Mouse (Mus musculus) olfactory bulb, adult 2 months (tissue): ENCODE results near the gene Jdp2.

Experiments used
- CTCF ChIP-seq: fragments of 200-500 bp; IDR thresholded peaks from 2 replicates; pipeline ENCODE4 v1.5.1; 2012; ENCODE audit warnings: low read depth, mild to moderate bottlenecking, low read length, moderate library complexity; ENCODE audit not compliant: insufficient read depth
- POLR2A ChIP-seq: fragments of 200-500 bp; IDR thresholded peaks from 2 replicates; pipeline ENCODE4 v1.6.1; 2012; ENCODE audit warnings: mild to moderate bottlenecking, low read depth, low read length, moderate library complexity; ENCODE audit not compliant: insufficient read depth

GRCm38 (mm10) chr12:85624652-85625051, 25.8 kb downstream of the Jdp2 start:
- TF ChIP-seq CTCF (no peak), POLR2A (no peak)
